Comparison of ENCODE assay signal across 15 mouse cellular contexts in genomic region chr16:11743013-11743412, GRCm38 (mm10).
"Had no signal": no experiment of that assay in that cellular context is flagged by ENCODE, and none has a peak within 500 bp of the region (broad histone marks: within the 10 kb centered on the region; RNA-seq: fewer than 3 reads in every experiment).

No protein-coding gene starts in this region.

- H3K4me3 ChIP-seq: layer of hippocampus, adult 2 months; left cerebral cortex, adult 2 months; liver, embryonic 13.5 days; midbrain, embryonic 12.5 days; myocyte; neural tube, embryonic 13.5 days had no signal

- H3K27ac ChIP-seq: kidney, postnatal 0 days; layer of hippocampus, adult 2 months; left cerebral cortex, adult 2 months; liver, embryonic 13.5 days; midbrain, embryonic 12.5 days; neural tube, embryonic 13.5 days; stomach, postnatal 0 days had no signal

- H3K27me3 ChIP-seq: liver, embryonic 13.5 days; midbrain, embryonic 12.5 days; neural tube, embryonic 13.5 days had no signal

- H3K36me3 ChIP-seq: liver, embryonic 13.5 days; midbrain, embryonic 12.5 days; neural tube, embryonic 13.5 days had no signal

- H3K9me3 ChIP-seq: liver, embryonic 13.5 days; midbrain, embryonic 12.5 days; neural tube, embryonic 13.5 days had no signal

- H3K4me2 ChIP-seq: liver, embryonic 13.5 days; midbrain, embryonic 12.5 days; neural tube, embryonic 13.5 days had no signal

- DNase-seq: layer of hippocampus, adult 9-11 months; layer of hippocampus, postnatal 36 days; liver, embryonic 13.5 days; lung, adult 2 months; lung, postnatal 14 days; thymus, adult 18-20 months; thymus, postnatal 36 days had no signal

- H3K9ac ChIP-seq: liver, embryonic 13.5 days; midbrain, embryonic 12.5 days; neural tube, embryonic 13.5 days had no signal

- ATAC-seq: midbrain, embryonic 16.5 days had no signal

- H3K4me1 ChIP-seq: liver, embryonic 13.5 days; midbrain, embryonic 12.5 days; neural tube, embryonic 13.5 days had no signal
